Mouse (Mus musculus): Measurements from ENCODE around the gene Tcte2.
A peak's percentile ranks its signal among the peaks of the same experiment; 100 is the strongest.
"Not testable (repeated sequence)": the region's sequence is repeated elsewhere in the genome, so short reads cannot be mapped to it uniquely, and the experiment has no call there.

Tcte2 gene

DNA sequence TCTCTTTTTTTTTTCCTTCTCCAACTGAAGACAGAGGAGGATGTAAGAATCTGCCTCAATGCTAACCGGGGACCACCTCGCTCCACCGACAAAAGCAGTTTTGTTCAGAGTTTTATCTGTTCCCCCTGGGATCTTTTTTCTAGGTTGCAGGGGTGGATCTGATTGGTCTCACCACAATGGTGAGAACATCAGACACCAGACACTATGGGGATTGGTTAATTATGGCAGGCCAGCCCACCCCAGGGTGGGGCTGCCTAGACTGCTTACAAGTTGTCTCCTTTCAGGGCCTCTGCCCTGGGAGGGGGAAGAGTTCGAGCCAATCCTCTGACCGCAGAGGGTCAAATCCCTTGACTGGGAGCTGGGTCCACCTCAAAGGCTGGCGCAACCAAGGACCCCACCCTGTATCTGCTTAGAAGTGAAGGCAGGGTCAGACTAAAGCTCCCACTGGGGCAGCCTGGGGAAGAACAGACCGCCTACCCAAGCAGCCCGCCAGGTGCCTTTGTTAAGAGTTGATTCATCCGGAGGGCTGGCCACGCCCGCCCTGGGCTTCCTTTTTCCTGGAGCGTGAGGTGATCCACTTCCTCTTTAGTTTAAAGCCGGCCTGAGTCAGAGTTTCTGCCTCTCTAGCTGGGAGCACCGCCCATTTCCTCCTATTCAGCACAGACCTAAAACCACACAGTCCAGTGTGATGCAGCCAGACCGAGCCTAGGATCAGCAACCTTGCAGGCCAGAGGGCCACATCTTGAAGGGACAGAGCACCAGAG lies 78.0 kb downstream of the Tcte2 start:
- peak; percentile 66 to 83 for DNase-seq (ENCODE audit: low spot score in 2 of 2)

GRCm38 (mm10) chr17:13683027-13683410 lies 78.6 kb downstream of the Tcte2 start:
- DNase-seq (ENCODE audit: low spot score in 2 of 2), result no peak

DNA sequence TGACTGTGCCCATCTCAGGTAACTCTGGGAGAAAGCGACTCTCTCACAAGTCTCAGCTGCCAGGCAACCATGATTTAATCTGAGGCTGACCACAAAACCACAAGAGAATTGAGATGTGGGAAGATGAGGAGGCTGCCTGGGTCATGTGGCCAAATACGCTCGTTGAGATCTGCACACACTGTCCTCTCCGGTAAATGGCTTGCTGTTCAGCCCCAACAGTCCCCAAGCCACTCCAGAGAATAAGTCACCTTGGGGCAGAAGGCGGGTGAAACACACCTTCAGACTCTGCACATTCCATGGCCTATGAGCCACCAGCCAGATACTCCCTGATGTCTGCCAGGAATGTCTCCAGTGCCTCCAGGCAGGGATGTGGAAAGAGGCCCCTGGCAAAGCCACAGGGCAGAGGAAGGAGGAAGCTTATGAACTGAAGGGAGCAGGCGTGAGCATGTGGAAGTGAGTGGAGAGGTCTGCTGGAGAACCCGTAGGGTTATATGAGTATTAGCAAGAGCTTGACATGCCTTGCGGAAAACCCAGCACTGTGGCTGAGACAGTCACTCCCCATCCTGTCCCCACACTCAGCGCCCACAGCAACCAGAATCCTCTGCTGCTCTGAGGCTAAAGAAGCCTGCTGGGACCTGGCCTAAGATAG lies 79.1 kb downstream of the Tcte2 start:
- peak in 1 of 2 experiments; percentile 28 for DNase-seq (ENCODE audit: low spot score in 2 of 2)

- no peak for DNase-seq (ENCODE audit: low spot score in 2 of 2)
Observed at GRCm38 (mm10) chr17:13681686-13682085, 79.9 kb downstream of the Tcte2 start.

DNA sequence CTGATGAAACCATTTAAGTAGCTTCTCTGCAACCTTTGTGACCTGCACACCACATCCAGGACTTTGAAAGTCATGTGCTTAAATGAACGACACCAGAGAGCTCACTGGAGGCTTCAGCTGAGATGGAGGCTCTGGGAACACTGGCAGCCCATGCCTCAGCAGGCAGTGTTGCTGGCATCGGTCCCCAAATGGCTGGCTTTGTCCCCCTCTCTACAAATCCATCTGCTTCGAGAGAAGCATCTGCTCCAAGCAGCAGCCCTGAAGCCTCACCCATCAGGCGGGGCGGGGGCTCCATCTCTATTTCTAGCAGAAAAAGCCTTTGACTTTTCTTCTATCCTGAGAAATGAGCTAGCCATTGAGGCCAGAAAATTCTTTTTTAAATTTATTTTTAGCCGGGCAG lies 80.5 kb downstream of the Tcte2 start:
- DNase-seq (ENCODE audit: low spot score in 2 of 2), result no peak

GRCm38 (mm10) chr17:13680318-13680717 lies 81.3 kb downstream of the Tcte2 start:
- DNase-seq (ENCODE audit: low spot score in 2 of 2), result no peak

- DNase-seq (ENCODE audit: low spot score in 2 of 2), result no peak
Observed at GRCm38 (mm10) chr17:13679725-13680124, 81.9 kb downstream of the Tcte2 start.

- no peak for DNase-seq (ENCODE audit: low spot score in 2 of 2)
Observed at GRCm38 (mm10) chr17:13677225-13678148, 84.1 kb downstream of the Tcte2 start.

- not testable (repeated sequence) for DNase-seq (ENCODE audit: low spot score in 2 of 2)
Observed at GRCm38 (mm10) chr17:13676099-13676498, 85.5 kb downstream of the Tcte2 start.

GRCm38 (mm10) chr17:13675630-13676029 lies 86.0 kb downstream of the Tcte2 start:
- DNase-seq (ENCODE audit: low spot score in 2 of 2), result no peak

DNA sequence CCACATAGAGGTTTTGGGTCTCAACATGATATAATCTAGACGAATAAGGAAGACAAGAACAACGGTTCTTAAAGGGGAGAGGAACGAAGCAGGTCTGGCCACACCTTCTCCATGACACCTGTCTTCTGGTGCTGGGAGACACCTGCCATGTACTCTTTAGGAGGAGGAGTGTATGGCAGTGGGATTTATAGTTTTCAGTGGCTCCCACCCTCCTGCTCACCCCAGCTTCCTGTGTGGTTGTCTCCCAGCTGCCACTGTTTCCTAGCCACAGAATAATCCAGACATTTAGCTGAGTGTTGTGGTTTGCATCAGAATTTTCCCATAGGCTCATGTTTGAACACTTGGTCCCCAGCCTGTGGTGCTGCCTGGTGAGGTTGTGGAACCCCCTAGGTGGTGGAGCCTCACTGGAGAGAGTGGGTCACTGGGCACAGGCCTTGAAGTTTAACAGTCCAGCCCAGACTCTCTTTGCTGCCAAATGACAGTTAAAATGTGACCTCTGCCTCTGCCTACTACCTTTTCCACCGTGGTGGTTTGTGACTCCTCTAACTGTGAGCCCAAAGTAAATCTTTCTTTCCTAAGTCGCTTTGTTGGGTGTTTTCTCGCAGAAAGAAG lies 86.8 kb downstream of the Tcte2 start:
- DNase-seq (ENCODE audit: low spot score in 2 of 2), result no peak

DNA sequence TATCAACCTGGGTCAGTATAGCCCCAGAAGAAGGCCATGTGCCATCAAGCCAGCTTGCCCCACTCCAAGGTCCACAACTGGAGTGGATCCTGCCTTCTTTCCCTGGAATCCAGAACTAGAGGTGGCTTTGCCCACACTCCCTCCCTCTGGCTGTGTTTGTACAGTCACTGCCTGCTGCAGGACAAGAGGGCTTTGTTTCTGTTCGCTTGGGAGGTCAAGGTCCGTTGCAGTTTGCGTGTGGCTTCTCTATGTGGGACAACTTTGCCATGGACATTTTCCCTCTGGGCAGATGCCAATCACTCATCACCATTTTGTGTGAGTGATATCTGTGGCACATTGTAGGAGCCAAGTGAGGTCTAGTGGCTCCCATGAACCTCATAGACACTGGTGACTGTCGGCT lies 89.9 kb downstream of the Tcte2 start:
- no peak for DNase-seq (ENCODE audit: low spot score in 2 of 2)

DNA sequence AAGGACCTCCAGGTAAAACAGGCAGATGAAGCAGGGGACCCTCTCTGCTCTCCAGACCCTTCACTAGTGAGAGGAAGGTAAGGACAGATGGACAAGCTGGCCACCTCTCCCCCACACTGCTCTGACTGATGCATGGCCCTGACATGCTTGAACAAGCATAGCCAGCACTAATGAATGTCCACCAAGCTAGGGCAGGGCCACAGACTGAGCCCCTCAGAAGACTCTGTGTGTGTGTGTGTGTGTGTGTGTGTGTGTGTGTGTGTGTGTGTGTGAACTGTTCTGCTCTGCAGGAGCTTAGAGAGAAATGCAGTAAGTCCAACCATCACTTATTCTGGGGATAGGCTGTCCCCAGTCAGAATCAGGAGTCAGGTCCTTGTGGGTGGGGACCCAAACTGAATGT lies 91.4 kb downstream of the Tcte2 start:
- no peak for DNase-seq (ENCODE audit: low spot score in 2 of 2)

- peak; percentile 35 to 51 for DNase-seq (ENCODE audit: low spot score in 2 of 2)
Observed at GRCm38 (mm10) chr17:13669206-13669605, 92.4 kb downstream of the Tcte2 start.

DNA sequence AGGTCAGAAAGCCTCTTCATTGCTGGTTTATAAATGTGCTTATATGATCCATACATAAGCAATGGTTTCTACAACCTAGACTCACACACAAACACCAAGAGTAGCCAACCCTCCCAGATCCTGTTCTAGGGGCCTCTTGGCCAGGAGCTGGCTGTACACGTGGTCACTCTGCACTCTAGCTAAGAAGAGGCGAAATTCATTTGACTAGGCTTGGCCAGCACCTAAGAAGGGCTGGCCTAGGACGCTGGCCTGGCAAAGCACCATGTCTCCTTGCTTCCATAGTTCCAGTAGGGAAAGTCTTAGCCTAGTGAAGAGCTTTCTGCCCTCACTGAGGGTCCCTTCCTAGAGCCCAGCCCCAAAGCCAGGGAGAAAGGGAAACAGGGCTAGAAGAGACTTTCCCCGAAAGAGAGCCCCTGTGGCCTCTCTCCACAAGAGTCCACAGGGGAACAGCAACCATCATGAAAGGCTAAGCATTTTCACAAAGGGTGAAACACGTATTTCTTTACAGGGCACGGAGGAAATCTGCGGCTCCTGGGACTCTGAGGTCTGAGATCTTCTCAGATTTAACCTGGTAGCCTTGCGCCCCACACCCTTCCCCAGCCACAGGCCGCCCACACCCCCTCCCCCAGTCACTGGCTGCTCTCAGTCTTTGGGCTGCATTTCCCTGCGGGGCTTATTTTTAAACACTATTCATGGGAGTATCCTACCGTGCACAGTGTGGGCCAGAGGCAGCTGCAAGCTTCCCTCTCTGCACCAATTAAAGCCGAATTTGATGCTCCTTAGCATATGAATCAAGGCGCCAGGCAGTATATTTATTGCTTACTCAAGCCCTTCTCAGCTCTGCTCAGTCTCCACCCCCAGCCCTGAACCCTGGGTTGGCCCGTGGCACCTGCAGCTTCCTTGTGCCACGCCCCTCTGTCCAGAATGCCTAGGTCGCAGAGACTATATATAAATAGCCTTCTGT lies 93.3 kb downstream of the Tcte2 start:
- no peak for DNase-seq (ENCODE audit: low spot score in 2 of 2)

DNA sequence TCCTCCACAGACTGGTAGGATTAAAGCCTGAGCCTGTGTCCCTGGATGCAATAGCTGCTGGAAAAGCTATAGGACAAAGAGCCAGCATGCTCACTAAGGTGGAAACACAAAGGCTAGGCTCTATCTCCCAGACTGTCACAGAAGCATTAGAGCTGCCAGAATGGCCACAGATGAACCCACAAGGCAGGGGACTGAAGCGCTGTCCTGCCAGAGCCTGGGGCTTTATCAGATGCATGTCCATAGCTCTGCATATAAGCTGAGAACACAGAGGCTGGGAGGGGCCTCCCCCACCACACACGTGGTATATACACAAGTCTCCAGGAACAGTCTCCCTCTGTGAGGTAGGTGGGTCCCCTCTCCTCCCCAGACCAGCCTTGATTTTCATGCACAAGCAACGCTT lies 94.6 kb downstream of the Tcte2 start:
- no peak for DNase-seq (ENCODE audit: low spot score in 2 of 2)

DNA sequence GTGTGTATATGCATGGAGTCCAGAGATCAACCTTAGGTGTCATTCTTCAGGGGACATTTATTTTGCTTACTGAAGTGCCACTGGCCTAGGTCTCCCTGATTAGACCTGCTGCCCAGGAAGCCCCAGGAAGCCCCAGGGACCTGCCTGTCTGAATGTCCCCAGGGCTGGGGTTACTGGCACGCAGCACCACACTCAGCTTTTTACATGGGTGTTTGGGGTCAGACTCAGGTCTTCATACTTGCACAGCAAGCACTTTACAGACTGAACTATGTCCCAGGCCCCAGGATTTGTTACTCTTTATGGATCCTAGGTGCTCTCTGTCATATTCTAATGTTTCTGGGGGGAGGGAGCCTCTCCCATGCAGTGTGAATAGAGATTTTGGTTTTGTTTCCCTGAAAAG lies 95.9 kb downstream of the Tcte2 start:
- DNase-seq (ENCODE audit: low spot score in 2 of 2), result no peak

DNA sequence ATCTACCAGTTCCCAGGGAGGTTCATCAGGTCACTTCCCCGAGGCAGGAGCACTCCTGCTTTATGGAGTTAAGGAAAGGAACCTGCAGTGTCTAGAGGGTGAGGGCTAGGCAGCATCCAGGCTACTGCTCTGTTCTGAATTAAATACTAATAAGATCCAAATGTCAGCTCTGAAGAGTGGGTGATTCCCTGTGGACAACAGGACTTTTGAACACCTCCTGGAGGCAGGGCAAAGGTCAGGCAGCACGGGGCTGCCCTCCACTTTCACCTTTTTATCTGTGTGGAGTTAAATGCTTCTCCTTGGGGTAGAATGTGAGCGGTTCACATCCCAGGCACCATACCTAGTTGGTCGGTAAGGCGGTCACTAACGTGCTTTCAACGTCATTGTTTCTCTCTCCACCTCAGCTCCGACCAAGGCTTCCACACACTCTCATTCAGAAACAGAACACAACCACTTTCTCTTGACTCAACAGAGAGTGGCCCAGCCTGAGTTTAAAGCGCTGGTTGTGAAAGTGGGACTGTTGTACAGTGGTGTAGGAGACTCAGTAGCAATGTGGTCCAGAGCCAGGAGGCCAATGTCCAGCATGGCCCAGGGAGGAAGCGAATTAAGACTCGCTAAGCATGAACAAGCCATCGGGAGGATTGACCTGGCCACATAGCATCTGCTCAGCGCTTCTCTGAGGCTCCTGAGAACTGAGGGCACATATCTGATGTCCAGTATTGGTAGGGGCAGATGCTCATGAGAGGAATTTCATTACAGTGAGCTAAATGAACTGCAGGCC lies 98.0 kb downstream of the Tcte2 start:
- no peak for DNase-seq (ENCODE audit: low spot score in 2 of 2)

All from urinary bladder, postnatal 36 days (tissue).